Mouse (Mus musculus) urinary bladder, postnatal 36 days (tissue): ENCODE measurements at regions not wholly inside any gene's neighbourhood (a gene's known extent, or its start where the extent isn't known, plus 50 kb on each side); places are given as distances from the start of the nearest gene placed in this dataset.

Experiments
- DNase-seq, 2 experiments: peaks; one replicate each; pipeline ENCODE4 v3.0.0; 2022; ENCODE audit warnings: low spot score in 2 of 2, mixed read lengths in 1 of 2

DNA sequence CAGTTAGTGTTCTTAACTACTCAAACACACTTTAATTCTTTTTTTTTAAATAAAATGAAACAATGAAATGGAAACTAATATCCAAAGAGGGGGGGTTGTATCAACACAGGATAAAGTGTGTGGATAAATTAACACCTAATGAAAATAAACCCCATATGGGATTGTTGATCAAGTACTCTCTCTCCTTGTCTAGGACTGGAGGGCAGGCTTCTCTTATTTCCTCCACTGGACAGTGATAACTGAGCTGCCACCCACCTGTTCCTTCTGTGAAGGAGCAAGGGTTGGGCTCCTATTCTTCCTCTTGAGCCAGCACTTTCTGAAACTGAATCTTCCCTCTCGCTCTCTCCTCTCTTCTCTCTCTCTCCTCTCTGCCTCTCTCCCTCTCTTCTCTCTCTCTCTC, 716.5 kb downstream of the Epm2a start:
- no peak for DNase-seq

DNA sequence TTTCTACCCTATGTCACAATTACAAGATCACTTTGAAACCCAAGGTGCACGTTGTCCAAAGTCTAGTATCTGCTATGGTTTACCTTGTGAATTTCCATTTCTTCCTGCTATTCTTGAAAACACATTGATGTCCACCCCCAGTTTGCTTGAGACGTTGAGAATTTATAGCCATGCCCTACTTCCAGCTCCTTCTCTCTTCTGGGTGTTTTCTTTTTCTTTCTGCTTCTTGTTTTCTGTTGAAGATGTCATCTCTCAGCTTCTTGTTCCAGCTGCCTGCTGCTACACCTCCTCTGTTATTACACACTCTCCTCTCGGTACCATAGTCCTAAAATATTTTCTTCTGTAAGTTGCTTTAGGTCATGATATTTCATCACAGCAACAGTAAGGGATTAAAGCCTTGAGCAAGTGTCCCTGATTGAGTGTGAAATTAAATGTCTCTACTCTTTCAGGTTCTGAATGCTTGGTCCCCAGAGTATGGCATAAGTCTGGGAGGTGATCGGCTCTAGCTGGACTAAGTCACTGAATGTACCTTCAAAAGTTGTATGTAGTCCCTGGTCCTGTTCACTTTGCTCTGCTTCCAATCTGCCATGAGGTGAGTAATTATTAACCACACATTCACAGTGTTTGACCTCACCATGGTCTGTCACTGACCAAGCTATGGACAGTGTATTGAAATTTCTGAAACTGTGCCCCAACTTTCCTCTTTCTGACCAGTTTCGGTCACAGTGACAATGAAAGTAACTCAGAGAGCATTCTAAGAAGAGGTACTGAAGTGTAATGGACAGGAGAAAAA, 718.1 kb downstream of the Epm2a start:
- no peak for DNase-seq

DNA sequence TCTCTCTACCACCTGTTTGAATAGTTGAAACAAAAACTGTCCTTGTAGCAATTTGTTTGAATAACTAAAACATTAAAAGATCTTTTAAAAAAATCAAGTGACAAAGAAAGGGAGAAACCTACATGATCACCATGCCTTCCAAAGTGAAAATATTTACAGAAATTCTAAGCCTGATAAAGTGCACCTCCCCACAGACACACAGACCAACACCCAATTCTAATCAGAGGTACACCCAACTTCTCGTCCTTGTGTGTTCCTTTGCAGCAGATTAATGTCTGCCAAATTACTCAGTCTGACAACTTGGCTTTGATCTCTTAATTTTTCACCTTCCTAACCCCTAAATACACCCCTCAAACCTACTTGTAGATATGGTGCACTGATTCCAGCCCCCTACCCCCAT, 719.1 kb downstream of the Epm2a start:
- DNase-seq, result no peak

DNA sequence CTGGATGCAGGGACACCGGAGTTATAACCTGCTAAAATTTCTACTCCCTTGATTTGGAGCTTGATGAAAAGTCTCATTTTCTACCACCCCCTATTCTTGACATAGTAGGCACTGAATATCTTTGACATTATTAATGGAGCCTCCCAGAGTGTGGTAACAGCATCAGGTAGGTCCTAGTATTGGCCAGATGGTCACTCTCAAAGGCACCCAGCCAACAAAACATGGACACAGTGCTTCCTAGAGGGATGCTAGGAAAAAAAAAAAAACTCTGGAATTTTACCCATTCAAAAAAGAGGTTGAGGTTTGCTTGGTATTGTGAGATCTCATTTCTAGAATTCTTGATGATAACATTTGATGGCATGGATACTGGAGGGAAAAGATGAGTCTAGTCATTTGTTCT, 740.8 kb downstream of the Epm2a start:
- DNase-seq, result no peak

DNA sequence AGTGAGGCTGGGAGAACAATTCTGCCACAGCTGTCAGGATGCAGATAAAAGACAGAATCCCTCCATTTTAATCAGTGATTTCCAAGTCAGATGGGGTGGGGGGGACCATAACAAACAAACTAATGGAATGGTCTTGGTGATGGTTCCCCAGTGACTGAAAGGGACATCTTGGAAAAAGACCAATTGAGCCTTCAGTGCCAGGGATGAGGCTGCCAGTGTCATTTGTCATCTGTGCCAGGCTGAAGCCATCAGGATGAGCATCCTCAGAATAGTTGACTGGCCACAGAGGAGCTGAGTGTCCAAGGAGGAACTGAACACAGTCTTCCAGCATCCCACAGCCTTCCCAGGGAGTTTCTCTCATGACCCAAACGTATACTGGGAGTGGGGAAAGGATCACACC, 749.3 kb downstream of the Epm2a start:
- DNase-seq, result no peak

DNA sequence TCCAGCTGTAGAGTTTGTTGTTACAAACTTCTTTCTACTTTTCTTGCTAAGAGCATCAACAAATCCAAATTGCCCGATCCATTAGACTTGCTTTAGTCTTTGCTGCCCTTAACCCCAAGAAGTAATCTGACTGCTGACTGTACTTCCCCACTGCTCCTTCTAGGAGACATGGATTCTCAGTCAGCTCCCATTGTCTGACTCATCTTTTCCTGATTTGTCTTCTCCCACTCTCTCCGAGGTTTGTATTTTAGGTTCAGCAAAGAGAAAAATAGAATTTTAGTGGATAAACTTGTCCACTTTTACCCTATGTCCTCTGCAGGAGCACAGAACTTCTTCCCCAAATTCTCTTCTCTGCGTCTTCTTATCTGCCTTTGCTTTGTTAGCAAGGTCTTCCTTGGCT, 753.5 kb downstream of the Epm2a start:
- DNase-seq, result no peak

DNA sequence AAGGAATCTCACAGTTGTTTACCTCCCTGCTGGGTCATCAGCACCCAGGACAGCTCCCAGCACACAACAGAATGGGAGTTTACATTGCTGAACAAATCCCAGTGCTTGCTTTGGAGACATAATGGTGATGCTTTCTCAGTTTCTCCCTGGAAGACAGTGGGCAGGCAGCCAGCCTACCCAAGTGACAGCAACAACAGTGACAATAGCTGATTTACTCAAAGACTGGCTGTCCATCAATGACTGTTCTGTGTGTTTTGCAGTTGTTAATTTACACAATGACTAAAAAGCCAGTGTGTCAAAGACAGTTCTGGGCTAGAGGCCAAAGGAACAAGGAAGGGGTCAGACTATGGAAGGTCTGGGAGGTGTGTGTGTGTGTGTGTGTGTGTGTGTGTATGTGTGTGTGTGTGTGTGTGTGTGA, 762.2 kb downstream of the Utrn start:
- DNase-seq, result no peak

DNA sequence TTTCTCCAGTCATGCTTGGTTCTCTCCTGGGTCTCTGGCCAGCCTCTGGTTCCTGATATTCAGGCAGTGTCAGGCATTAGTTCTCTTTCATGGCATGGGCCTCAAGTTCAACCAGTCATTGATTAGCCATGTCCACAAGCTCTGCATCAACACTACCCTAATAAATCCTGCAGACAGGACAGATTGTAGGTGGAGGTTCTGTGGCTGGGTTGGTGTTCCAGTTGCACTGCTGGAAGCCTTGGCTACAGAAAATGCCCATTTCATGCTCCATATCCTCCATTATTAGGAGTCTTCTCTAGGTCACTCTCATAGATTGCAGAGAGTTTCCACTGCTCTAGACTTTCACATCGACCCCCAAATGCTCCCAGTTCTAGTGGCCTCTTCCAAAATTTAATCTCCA, 757.4 kb downstream of the Utrn start:
- DNase-seq, result no peak

DNA sequence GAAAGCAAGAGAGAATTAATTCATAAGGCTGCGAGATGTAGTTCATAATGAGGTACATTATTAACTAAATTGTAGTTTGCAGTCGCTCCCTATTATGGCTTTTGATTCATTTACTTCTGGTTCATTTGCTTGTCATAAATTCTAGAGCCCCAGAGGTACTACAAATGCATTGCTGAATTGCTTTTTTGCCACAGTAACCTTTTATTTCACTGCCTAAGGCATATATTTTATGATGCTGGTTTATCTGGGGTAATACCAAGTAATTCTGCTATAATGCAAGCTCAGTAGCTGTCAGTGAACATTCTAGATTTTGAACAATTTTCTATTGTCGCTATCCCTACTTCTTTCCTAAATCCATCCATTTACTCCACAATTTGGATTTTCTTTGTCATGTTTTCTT, 753.4 kb downstream of the Utrn start:
- DNase-seq, result no peak

DNA sequence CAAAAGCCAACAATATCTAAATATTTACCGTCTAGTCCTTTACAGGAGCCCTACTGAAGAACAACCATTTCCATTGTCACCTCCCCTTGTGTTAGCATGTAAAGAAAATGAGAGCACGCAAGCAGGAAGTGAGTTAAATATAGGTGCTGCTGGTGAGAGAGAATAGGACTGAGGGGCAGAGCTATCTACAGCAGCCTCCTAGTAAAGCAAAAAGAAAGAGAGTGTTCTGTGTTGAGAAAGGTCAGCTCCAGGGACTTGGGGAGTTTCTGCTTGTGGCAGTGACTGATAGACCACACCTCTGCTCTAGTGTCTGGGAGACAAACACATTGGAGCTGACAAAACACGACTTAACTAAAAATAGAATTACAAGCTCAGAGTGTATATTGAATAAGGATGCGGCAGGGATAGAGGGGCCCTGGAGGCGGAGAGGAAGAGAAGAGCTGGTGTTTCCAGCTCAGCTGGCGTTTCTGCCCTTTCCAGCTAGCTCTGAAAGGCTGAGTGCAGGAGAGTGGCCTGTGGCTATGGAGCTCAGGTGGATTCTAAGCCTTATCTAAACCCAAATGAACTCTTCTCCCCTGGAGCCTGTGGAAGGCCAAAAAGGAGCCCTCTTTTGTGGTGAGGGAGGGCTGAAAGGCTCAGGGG, 752.4 kb downstream of the Utrn start:
- no peak for DNase-seq

DNA sequence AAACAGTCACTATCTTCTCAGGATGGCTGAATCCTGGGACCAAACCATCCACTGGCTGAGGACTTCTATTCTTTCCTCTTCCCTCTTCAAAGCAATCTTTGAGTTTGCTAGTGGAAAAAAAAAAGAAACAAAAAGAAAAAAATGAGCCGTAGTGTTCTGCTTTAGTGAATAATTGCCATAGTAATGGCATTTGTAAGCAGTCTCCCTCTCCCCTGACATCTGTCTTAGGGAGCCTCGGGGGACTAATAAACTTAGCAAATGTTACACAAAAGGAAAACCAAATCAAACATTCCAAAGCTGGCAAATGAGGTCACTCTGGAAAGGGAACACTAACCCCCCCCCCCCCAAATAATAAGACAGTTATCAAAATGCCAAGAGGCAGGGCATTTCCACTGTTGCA, 744.9 kb downstream of the Utrn start:
- no peak for DNase-seq

DNA sequence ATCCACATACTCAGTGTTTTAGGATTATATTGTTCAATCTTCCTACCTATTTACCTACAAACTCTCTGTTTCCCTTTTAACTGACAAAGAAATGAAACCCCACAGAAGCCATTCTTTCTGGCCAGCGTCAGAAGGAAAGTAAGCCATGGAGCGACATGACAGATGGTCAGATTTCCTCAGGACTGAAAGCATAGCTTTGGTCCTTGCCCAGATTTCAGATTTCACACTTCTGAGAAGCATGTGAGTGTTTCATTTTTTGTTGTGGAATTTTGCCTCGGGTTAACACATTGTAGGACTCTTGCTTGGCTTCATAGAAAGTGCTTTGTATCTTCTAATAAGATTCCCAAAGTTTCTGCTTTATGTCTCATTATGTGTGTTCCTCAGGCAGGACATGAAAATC, 739.7 kb downstream of the Utrn start:
- DNase-seq, result no peak

DNA sequence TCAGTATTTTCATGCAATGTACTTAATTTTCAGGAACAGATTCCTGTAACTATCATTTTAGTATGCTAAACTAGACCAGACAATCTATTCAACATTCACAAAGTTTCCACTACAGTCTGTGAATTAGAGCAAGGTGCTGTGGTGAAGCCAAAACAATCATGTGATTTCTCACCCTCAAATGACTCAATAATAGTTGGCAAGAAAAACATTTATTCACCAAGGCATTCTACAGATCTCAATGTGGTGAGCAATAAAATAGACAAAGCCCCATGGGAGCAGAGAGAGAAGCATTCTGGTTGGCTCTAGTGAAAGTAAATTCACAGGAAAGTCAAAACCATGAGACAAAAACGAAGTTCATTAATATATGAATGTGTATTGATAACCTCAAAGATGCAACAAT, 724.5 kb downstream of the Utrn start:
- DNase-seq, result no peak

DNA sequence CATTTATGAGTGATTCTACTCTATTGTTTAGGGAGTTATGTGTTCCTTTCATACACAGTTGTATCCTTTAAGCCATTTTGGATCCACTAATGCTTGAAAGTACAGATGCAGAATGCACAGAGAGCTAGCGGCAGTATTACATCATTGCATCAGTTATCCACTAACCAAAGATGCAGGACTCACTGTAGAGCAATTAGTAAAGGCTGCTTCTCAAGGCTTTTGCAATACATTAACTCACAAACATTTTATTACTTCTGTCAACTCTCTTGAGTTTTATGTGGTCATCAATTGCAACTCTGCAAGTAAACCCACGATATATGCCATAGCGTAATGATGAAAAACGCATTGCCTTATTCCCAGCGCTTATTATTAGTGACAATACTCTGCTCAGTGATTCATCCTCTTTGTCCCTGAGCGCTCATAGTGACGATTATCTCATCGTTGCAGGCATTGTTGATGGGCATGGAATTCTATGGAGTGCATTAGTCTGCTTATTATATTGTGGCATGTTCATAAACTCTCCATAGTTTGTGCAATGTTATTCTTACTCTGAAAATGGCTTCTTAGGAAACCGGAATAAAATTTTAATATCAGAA, 722.1 kb downstream of the Utrn start:
- DNase-seq, result no peak

DNA sequence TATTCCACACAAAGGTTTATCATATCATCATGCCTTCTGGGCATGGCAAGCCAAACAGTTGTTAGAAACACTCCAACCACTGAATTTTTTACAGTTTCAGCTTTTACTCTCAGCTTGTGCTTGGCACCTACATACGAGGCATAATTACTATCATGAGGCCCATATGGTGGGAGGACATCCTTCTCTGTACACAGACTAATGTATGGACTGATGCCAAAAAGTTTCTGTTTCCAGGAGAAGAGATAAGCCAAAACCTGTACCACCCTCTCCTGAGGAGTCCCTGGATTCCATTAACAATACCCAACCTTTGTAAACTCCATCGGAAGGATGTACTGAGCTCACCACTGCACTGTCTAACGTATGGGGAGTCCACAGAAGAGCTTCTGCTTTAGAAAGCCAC, 698.9 kb downstream of the Utrn start:
- no peak for DNase-seq

DNA sequence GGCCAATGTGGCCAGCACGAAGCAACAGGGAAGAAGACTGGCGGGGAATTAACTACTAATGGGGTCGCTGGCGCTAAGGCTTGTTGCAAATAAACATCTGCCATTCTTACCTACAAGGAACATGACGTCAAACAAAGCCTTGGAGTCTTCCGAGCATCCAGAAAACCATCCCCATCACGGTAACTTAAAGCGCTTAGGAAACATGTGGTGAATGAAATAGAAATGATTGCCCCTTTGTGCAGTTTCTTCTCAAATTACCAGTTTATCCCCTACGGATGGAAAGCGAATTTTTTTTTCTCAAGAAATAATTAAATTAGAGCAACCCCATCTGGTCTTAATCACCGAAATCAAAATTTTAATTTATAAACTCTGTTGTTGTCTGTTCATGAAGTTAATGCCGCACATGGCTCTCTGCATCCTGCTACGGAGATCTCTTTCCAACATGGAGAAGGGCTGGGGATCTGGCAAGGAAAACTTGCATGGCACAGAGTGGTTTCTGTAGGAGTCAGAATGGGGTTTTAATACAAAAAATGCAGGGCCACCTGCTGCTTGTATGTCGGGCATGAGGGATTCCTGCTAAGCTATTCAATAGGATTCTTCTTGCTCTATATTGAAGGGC, 694.9 kb downstream of the Utrn start:
- no peak for DNase-seq

DNA sequence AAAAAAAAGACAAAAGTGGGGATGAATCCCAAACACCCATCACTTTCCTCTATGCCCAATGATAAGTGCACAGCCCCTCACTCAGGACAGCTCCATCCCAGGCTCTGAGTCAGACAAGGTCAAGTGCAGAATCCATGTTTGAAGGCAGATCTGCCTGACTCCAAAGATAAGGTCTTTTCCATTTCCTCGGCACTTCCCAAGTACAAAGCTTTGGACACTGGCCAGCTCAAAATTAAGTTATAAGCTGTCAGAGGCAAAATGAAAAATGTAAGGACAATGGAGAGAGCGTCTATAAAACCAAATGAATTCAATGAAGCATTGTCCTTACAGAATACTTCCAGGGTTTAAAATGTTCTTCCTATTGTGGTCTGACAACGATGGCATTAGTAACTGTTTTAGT, 694.0 kb downstream of the Utrn start:
- no peak for DNase-seq

DNA sequence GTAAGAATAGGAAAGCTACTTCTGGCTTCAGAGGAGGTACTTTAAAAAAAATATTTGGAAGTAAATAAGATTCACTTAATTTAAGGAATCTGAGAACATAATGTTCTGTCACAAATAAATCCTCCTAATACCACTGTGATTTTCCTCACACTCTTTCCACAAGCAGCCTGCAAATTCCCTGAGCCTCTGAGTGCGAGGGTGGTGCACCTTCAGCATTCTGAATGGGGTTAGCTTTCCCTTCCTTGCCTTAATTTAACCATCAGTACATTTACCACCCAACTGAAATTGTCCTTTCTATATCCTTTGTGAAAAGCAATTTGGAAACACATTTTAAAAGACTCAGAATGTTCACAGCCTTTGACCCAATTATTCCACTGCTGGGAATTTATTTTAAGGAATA, 691.7 kb downstream of the Utrn start:
- DNase-seq, result no peak

DNA sequence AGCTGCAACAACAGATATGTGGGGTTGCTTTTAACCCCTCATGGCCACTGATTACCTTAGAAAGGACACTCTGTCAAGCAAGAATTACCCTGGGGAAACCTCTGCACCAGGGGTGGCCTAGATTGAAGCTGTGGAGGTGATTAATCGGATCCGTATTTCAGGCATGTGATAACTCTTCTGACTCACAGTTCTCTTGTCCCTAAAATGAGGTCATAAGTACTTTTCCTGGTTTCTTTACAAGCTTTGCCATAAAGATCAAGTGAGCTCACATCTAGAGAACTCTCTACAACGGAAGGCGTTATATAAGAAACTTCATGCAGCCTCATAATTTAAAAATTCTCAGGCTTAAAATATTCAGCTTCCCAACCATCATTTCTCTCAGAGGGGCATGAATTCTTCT, 688.2 kb downstream of the Utrn start:
- no peak for DNase-seq

DNA sequence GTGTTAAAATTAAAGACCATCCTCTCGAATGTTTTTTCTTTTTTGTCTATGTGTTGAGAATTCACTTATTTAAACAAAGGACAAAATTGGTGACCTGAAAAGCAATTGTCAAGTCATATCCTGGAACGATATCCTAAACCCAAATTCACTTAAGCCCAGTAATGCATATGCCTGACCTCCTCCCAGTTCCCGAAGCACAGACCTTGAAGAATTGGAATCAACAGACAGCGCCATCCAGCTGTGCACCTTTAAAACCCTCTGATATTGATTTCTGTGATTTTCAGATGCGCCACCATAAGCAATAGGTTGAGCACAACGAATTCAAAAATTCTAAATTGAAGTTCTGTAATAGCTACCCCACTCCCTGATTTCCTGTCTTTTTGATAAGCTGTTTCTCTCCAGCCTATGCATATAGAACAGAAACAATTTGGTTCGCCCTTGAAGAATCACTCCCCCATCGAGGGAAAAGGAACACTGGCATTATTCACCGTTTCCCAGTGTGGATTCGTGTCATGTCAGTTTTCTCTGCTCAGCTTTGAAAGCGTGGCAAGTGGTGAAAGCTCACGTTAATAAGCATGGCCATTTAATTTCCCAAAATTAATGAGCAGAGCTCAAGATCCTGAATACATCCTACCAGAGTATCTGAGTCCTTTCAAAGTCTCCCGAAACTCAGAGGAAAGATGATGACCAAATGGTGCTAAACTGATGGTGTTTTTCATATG, 682.1 kb downstream of the Utrn start:
- no peak for DNase-seq

DNA sequence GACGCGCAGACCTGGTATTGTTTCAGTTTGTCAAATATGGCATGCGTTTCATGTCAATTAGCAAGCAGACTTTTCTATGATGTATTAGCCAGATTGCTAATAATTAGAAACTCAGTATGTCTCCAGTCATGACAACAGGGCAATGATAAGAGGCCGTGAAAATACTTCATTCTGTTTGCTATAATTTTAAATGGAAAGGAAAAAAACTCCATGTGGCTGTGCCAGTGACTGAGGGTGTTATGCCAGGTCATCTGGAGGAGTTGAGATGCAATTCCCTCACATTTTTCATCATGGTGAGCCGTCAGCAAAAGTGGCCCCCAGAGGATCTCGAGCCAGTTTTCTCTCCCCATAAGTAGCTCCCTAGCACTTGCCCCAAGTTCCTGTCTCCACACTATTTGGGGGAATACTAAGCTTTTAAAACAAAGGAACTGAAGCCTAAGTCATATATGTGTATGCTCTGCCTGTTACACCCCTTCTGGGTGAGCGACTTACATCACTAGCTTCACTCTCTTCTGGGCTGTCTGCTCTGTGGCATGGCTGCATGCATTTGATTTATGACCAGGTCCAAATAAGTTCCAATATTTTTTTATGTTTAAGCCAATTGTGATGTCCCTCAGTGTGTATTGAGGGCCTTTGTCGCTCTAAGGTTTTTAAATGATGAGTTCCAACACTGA, 681.4 kb downstream of the Utrn start:
- DNase-seq, result no peak

DNA sequence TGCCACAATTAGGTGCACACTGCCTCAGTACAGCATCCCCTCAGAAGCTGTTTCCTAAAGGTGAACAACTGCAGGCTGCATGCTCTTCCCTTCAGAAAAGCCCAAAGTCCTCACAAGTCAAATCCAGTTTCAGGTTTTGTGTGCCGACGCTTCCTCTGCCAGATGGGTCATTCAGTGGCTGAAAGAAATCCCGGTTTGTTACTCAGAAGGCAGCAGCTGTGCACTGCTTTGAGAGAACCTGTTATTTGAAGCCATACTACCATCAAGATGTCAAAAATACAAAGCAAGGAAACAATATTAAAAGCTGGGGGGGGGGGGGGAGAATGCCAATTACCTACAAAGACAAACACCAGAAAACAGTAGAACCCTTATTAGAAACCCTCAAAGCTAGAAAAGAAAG, 678.7 kb downstream of the Utrn start:
- no peak for DNase-seq
